Mouse (Mus musculus) lung, adult 2 months (tissue): ENCODE data around the gene Tmcc3.

Experiments
- CTCF ChIP-seq: fragments of 200-500 bp; IDR thresholded peaks from 2 replicates; pipeline ENCODE4 v1.5.1; 2011; ENCODE audit warnings: mild to moderate bottlenecking, low read length, control low read depth; ENCODE audit not compliant: insufficient read depth
- POLR2A ChIP-seq: fragments of 200-500 bp; IDR thresholded peaks from 2 replicates; pipeline ENCODE4 v1.6.1; 2011; ENCODE audit warnings: low read depth, mild to moderate bottlenecking, control low read depth, low read length, borderline replicate concordance; ENCODE audit errors: extremely low read depth

DNA sequence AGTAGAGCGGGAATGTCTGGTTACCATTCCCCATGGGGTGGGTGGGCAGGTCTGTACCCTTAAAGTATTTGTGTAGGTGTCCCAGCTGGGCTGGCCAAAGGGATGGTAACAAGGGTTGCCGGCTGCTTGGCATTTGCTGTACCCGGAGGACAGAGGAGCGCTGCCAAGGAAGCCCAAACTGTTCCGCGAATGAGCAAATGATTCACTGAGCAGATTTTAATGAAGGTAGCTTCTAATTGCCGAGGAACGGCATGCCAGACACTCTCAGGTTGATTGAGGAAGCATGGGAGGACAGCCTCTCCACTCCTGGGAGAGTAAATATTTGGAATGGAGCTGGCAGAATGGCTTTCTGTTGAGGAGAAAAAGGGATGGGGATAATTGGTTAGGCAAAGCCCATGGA lies 29.6 kb upstream of the Tmcc3 start:
- TF ChIP-seq CTCF (no peak), POLR2A (no peak)
